Mouse (Mus musculus) testis, adult 2 months (tissue): ENCODE results near the gene Cdk15.

Source experiments
- CTCF ChIP-seq: fragments of 200-500 bp; IDR thresholded peaks from 2 replicates; pipeline ENCODE4 v1.5.1; 2012; ENCODE audit warnings: low read depth, mild to moderate bottlenecking, inconsistent platforms, low read length, moderate library complexity; ENCODE audit not compliant: control insufficient read depth, insufficient read depth, insufficient replicate concordance
- POLR2A ChIP-seq: fragments of 200-500 bp; IDR thresholded peaks from 2 replicates; pipeline ENCODE4 v1.6.1; 2012; ENCODE audit warnings: low read depth, mild to moderate bottlenecking, inconsistent platforms, low read length, moderate library complexity; ENCODE audit not compliant: control insufficient read depth

DNA sequence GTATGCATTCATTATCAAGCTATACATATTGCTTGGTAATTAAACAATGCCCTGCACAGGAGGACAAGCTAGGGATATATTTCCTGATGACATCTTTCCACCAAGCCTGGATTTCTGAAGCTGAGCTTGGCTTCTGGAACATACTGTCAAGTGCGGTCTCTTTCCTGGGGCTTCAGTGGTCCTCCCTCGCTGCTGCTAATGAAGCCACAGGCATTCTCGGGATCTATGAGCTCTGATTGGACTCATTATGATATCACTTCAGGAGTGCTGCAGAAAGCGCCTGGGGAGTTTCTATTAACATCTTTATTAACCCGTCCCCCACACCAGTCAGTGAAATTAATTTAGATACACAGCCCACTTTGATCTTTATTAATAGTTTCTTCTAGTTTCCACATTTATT, 62.2 kb downstream of the Cdk15 start:
- TF ChIP-seq POLR2A (no peak), CTCF (no peak)
